Mouse (Mus musculus): Measurements from ENCODE around the gene Sgip1. TPM values are rescaled to one million over a fixed set of nuclear protein-coding genes. Genes with fewer than 3 reads are reported as not detected.

Gene Sgip1
- polyA plus RNA-seq, 1 experiment = 10.3 TPM

GRCm38 (mm10) chr4:102976290-102977275 is 235.5 kb downstream of the Sgip1 start:
- TF ChIP-seq CTCF (IDR thresholded peaks at IDR 0.05; ENCODE audit: control insufficient read depth, insufficient read depth, insufficient replicate concordance, low read depth, low read length) = no peak
- no peak for TF ChIP-seq POLR2A (IDR thresholded peaks at IDR 0.05; ENCODE audit: control insufficient read depth, low read depth, low read length)
- H3K4me3 ChIP-seq (ENCODE audit: control insufficient read depth, low read depth, low read length) = no peak overlapping the region

GRCm38 (mm10) chr4:102977778-102978321 is 236.8 kb downstream of the Sgip1 start:
- Histone ChIP-seq H3K4me1 (ENCODE audit: control insufficient read depth, insufficient read depth, low read length) (no peaks in the 10 kb centered on the region; the same call in 1 of the 2 replicates), H3K4me3 (ENCODE audit: control insufficient read depth, low read depth, low read length) (no peak overlapping the region), H3K36me3 (ENCODE audit: control insufficient read depth, insufficient read depth, low read length) (no peaks in the 10 kb centered on the region), H3K27me3 (ENCODE audit: control insufficient read depth, insufficient read depth, low read length) (no peaks in the 10 kb centered on the region), H3K27ac (ENCODE audit: control insufficient read depth, insufficient read depth, low read depth, low read length) (no peak overlapping the region)
- TF ChIP-seq CTCF (IDR thresholded peaks at IDR 0.05; ENCODE audit: control insufficient read depth, insufficient read depth, insufficient replicate concordance, low read depth, low read length) (no peak), POLR2A (IDR thresholded peaks at IDR 0.05; ENCODE audit: control insufficient read depth, low read depth, low read length) (no peak)

More at GRCm38 (mm10) chr4:102976290-102977275, 235.5 kb downstream of the Sgip1 start:
- no peaks in the 10 kb centered on the region for H3K36me3 ChIP-seq (ENCODE audit: control insufficient read depth, insufficient read depth, low read length)
- H3K27me3 ChIP-seq (ENCODE audit: control insufficient read depth, insufficient read depth, low read length) = no peaks in the 10 kb centered on the region
- H3K4me1 ChIP-seq (ENCODE audit: control insufficient read depth, insufficient read depth, low read length) = no peaks in the 10 kb centered on the region; the same call in 1 of the 2 replicates
- no peak overlapping the region for H3K27ac ChIP-seq (ENCODE audit: control insufficient read depth, insufficient read depth, low read depth, low read length)

GRCm38 (mm10) chr4:102978440-102978839 is 237.3 kb downstream of the Sgip1 start, which contains the start of gene Tctex1d1:
Gene Tctex1d1, plus strand, starts transcription at chr4:102978606.
- H3K36me3 ChIP-seq (ENCODE audit: control insufficient read depth, insufficient read depth, low read length) = no peaks in the 10 kb centered on the region
- no peak within 1 kb of the TSS; the same call in 1 of the 2 replicates for H3K4me3 ChIP-seq (ENCODE audit: control insufficient read depth, low read depth, low read length)
- TF ChIP-seq POLR2A (IDR thresholded peaks at IDR 0.05; ENCODE audit: control insufficient read depth, low read depth, low read length) (no peak), CTCF (IDR thresholded peaks at IDR 0.05; ENCODE audit: control insufficient read depth, insufficient read depth, insufficient replicate concordance, low read depth, low read length) (no peak)
- no peaks in the 10 kb centered on the region for H3K27me3 ChIP-seq (ENCODE audit: control insufficient read depth, insufficient read depth, low read length)
- no peak within 1 kb of the TSS for H3K27ac ChIP-seq (ENCODE audit: control insufficient read depth, insufficient read depth, low read depth, low read length)
- no peaks in the 10 kb centered on the region; the same call in 1 of the 2 replicates for H3K4me1 ChIP-seq (ENCODE audit: control insufficient read depth, insufficient read depth, low read length)

DNA sequence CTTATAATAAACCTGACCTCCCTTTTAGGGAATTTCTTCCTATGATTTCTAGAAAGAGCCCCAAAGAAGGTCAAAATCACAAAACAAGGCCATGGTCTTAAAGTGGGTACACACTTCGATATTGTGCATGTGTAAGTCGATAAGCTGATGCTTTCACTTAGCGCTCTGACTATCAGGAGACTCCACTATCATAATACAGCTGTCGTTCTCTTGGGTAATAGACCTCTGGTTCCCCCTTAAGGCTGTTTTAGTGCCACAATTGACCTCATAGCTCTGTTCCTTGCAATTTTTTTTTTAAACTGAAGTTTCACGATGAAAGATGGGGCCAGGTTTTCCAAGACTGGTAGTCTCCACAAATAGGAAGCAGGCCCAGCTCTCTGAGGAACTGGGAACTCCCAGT is 238.3 kb downstream of the Sgip1 start:
- no peaks in the 10 kb centered on the region; the same call in 1 of the 2 replicates for H3K4me1 ChIP-seq (ENCODE audit: control insufficient read depth, insufficient read depth, low read length)
- H3K4me3 ChIP-seq (ENCODE audit: control insufficient read depth, low read depth, low read length) = no peak overlapping the region
- H3K27ac ChIP-seq (ENCODE audit: control insufficient read depth, insufficient read depth, low read depth, low read length) = no peak overlapping the region

DNA sequence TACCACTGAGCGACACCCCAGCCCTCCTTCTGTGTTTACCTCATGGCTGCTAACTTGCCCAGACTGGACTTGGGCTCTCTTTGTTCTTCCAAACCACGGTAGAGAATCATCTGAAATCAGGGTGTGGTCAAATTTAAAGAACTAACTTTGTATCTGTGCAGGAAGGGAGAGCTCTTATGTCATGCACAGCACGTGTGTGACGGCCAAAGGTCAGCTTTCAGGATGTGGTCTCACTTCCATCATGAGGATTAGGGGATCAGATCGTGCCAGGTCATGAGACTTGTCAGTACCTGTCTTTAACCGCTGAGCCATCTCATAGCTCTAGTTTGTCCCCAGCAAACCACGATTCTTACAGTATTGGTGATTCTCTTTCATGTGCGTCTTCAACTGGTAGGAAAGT is 240.6 kb downstream of the Sgip1 start:
- Histone ChIP-seq H3K4me1 (ENCODE audit: control insufficient read depth, insufficient read depth, low read length) (peaks cover 2% of the 10 kb centered on the region), H3K27me3 (ENCODE audit: control insufficient read depth, insufficient read depth, low read length) (no peaks in the 10 kb centered on the region), H3K4me3 (ENCODE audit: control insufficient read depth, low read depth, low read length) (no peak overlapping the region), H3K36me3 (ENCODE audit: control insufficient read depth, insufficient read depth, low read length) (no peaks in the 10 kb centered on the region), H3K27ac (ENCODE audit: control insufficient read depth, insufficient read depth, low read depth, low read length) (no peak overlapping the region)
- TF ChIP-seq CTCF (IDR thresholded peaks at IDR 0.05; ENCODE audit: control insufficient read depth, insufficient read depth, insufficient replicate concordance, low read depth, low read length) (no peak), POLR2A (IDR thresholded peaks at IDR 0.05; ENCODE audit: control insufficient read depth, low read depth, low read length) (no peak)

More for the DNA sequence above, 238.3 kb downstream of the Sgip1 start:
- no peaks in the 10 kb centered on the region for H3K36me3 ChIP-seq (ENCODE audit: control insufficient read depth, insufficient read depth, low read length)
- TF ChIP-seq CTCF (IDR thresholded peaks at IDR 0.05; ENCODE audit: control insufficient read depth, insufficient read depth, insufficient replicate concordance, low read depth, low read length) (no peak), POLR2A (IDR thresholded peaks at IDR 0.05; ENCODE audit: control insufficient read depth, low read depth, low read length) (no peak)
- no peaks in the 10 kb centered on the region for H3K27me3 ChIP-seq (ENCODE audit: control insufficient read depth, insufficient read depth, low read length)

DNA sequence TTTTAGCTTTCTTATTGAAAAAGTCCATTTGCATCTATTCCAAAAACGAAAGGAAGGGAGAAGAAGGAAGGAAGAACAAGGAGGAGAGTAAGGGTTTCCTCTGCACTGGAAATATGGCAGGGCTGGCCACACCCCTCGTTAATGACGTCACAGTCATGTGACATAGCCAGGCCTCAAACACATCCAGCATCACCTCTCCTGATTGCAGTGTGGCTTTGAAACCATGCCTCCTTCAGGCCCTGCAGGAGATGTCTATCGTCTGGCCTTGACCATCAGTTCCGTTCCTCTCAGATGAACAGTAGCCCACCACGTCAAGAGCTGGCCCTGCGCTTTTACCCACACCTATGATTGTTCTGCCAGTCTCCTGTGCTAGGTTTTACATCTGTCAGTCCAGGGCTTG is 245.1 kb downstream of the Sgip1 start:
- TF ChIP-seq POLR2A (IDR thresholded peaks at IDR 0.05; ENCODE audit: control insufficient read depth, low read depth, low read length) (peak; percentile 79; the same call in 1 of the 2 replicates), CTCF (IDR thresholded peaks at IDR 0.05; ENCODE audit: control insufficient read depth, insufficient read depth, insufficient replicate concordance, low read depth, low read length) (no peak)
- H3K36me3 ChIP-seq (ENCODE audit: control insufficient read depth, insufficient read depth, low read length) = no peaks in the 10 kb centered on the region
- peak overlapping the region; percentile 94 for H3K4me3 ChIP-seq (ENCODE audit: control insufficient read depth, low read depth, low read length)
- peaks cover 2% of the 10 kb centered on the region for H3K4me1 ChIP-seq (ENCODE audit: control insufficient read depth, insufficient read depth, low read length)
- 0 out of 2 replicates have a peak overlapping the region, but pooled peaks have one; percentile 36 for H3K27ac ChIP-seq (ENCODE audit: control insufficient read depth, insufficient read depth, low read depth, low read length)
- no peaks in the 10 kb centered on the region for H3K27me3 ChIP-seq (ENCODE audit: control insufficient read depth, insufficient read depth, low read length)

GRCm38 (mm10) chr4:102986917-102987316 is 245.8 kb downstream of the Sgip1 start:
- no peak overlapping the region for H3K27ac ChIP-seq (ENCODE audit: control insufficient read depth, insufficient read depth, low read depth, low read length)
- no peaks in the 10 kb centered on the region for H3K36me3 ChIP-seq (ENCODE audit: control insufficient read depth, insufficient read depth, low read length)
- H3K4me1 ChIP-seq (ENCODE audit: control insufficient read depth, insufficient read depth, low read length) = peaks cover 2% of the 10 kb centered on the region
- H3K27me3 ChIP-seq (ENCODE audit: control insufficient read depth, insufficient read depth, low read length) = no peaks in the 10 kb centered on the region
- TF ChIP-seq POLR2A (IDR thresholded peaks at IDR 0.05; ENCODE audit: control insufficient read depth, low read depth, low read length) (no peak), CTCF (IDR thresholded peaks at IDR 0.05; ENCODE audit: control insufficient read depth, insufficient read depth, insufficient replicate concordance, low read depth, low read length) (peak; percentile 22; the same call in 1 of the 2 replicates)
- H3K4me3 ChIP-seq (ENCODE audit: control insufficient read depth, low read depth, low read length) = peak overlapping the region; percentile 53

Measured in testis, adult 2 months (tissue).